Mouse (Mus musculus) limb, embryonic 14.5 days (tissue): ENCODE measurements at regions not wholly inside any gene's neighbourhood (a gene's known extent, or its start where the extent isn't known, plus 50 kb on each side); places are given as distances from the start of the nearest gene placed in this dataset.

Experiments
- ATAC-seq: fragments of 200-750 bp; cut with Nextera tagmentation; 2 replicates; pipeline ENCODE4 v1.8.0; 2017; ENCODE audit warnings: low read depth, moderate number of reproducible peaks, moderate TSS enrichment; ENCODE audit not compliant: low FRiP score
- DNase-seq: peaks from one replicate; pipeline ENCODE4 v3.0.0-alpha.2; 2015; ENCODE audit warnings: low spot score
- H3K27ac ChIP-seq: fragments of 300-500 bp; sonication (generic); replicated peaks from 2 replicates; pipeline ENCODE4 v1.5.1; 2014; ENCODE audit warnings: low read depth, mild to moderate bottlenecking, low read length, moderate library complexity, mixed read lengths
- H3K27me3 ChIP-seq: fragments of 300-500 bp; sonication (generic); 2 replicates; pipeline ENCODE4 v1.6.1; 2014; ENCODE audit warnings: low read length, mixed read lengths; ENCODE audit not compliant: control insufficient read depth, insufficient read depth
- H3K36me3 ChIP-seq: fragments of 300-500 bp; sonication (generic); 2 replicates; pipeline ENCODE4 v1.6.1; 2014; ENCODE audit warnings: mild to moderate bottlenecking, low read length, moderate library complexity, mixed read lengths; ENCODE audit not compliant: control insufficient read depth, insufficient read depth
- H3K4me1 ChIP-seq: fragments of 300-500 bp; sonication (generic); 2 replicates; pipeline ENCODE4 v1.6.1; 2014; ENCODE audit warnings: antibody characterized with exemption, low read length, mixed read lengths; ENCODE audit not compliant: control insufficient read depth, insufficient read depth
- H3K4me2 ChIP-seq: fragments of 300-500 bp; sonication (generic); replicated peaks from 2 replicates; pipeline ENCODE4 v1.6.1; 2014; ENCODE audit warnings: low read depth, mild to moderate bottlenecking, low read length, moderate library complexity; ENCODE audit not compliant: severe bottlenecking
- H3K4me3 ChIP-seq: fragments of 300-500 bp; sonication (generic); replicated peaks from 2 replicates; pipeline ENCODE4 v1.5.1; 2014; ENCODE audit warnings: low read length
- H3K9ac ChIP-seq: fragments of 300-500 bp; sonication (generic); 2 replicates; pipeline ENCODE4 v1.6.1; 2014; ENCODE audit warnings: mild to moderate bottlenecking, low read depth, low read length, moderate library complexity; ENCODE audit not compliant: severe bottlenecking
- H3K9me3 ChIP-seq: fragments of 300-500 bp; sonication (generic); 2 replicates; pipeline ENCODE4 v1.6.1; 2016; ENCODE audit warnings: low read length; ENCODE audit not compliant: control insufficient read depth
- POLR2A ChIP-seq: fragments of 200-500 bp; IDR thresholded peaks from 2 replicates; pipeline ENCODE4 v1.8.0; 2012; ENCODE audit warnings: inconsistent platforms, mild to moderate bottlenecking, moderate library complexity, borderline replicate concordance; ENCODE audit not compliant: insufficient read depth, insufficient read length; ENCODE audit errors: extremely low read depth
- WGBS: fragments of 180-500 bp; shearing (Covaris S2); extraction: QIAGEN DNeasy Blood & Tissue Kit; methylation state at CpG from one replicate; pipeline ENCODE4 v1.1.7; 2014; 5-methylcytosine and 5-hydroxymethylcytosine counted together

- H3K27ac ChIP-seq = no peak overlapping the region
- no peak for TF ChIP-seq POLR2A
- H3K9ac ChIP-seq = no peak overlapping the region
- H3K4me3 ChIP-seq = no peak overlapping the region
- no peaks in the 10 kb centered on the region for H3K4me1 ChIP-seq
- H3K9me3 ChIP-seq = no peaks in the 10 kb centered on the region
- H3K27me3 ChIP-seq = no peaks in the 10 kb centered on the region
- 66% methylated on average over 7 of the region's 7 CpGs for WGBS
- H3K4me2 ChIP-seq = no peak overlapping the region
- DNase-seq (no peak), ATAC-seq (no peak)
- no peaks in the 10 kb centered on the region for H3K36me3 ChIP-seq
Measured at GRCm38 (mm10) chr13:101190249-101190830, 357.1 kb upstream of the Slc30a5 start.

DNA sequence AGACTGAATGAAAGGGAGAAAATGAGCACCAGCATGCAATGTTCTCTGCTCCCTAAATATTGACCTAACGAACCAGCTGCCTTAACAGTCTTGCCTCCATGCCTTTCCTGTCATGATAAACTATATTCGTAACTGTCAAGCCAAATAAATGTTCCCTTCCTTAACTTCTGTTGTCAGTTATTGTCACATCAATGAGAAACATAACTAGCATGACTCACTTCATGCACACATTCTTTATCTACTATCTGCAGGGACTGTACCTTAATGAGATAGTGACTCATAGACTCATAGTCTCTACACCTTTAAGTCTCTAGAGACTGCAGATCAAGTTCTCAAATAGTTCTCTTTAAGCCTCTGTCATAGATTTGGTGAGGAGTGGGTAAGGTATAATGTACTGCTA, 349.2 kb upstream of the Slc30a5 start:
- Histone ChIP-seq H3K4me2 (no peak overlapping the region), H3K36me3 (no peaks in the 10 kb centered on the region), H3K27me3 (no peaks in the 10 kb centered on the region), H3K9ac (no peak overlapping the region), H3K27ac (no peak overlapping the region), H3K9me3 (no peaks in the 10 kb centered on the region), H3K4me3 (no peak overlapping the region), H3K4me1 (no peaks in the 10 kb centered on the region)
- TF ChIP-seq POLR2A = no peak
- no peak for ATAC-seq
- 88% methylated on average over 2 of the region's 2 CpGs for WGBS
- no peak for DNase-seq

GRCm38 (mm10) chr13:101175017-101175689, 341.9 kb upstream of the Slc30a5 start:
- Histone ChIP-seq H3K9me3 (no peaks in the 10 kb centered on the region), H3K4me2 (no peak overlapping the region), H3K4me1 (no peaks in the 10 kb centered on the region), H3K27ac (no peak overlapping the region), H3K9ac (no peak overlapping the region), H3K36me3 (no peaks in the 10 kb centered on the region), H3K4me3 (no peak overlapping the region), H3K27me3 (no peaks in the 10 kb centered on the region)
- DNase-seq (no peak), ATAC-seq (no peak)
- TF ChIP-seq POLR2A = no peak
- 70% methylated on average over 8 of the region's 8 CpGs for WGBS

GRCm38 (mm10) chr13:101161768-101162167, 328.5 kb upstream of the Slc30a5 start:
- Histone ChIP-seq H3K9ac (no peak overlapping the region), H3K27ac (no peak overlapping the region), H3K4me1 (no peaks in the 10 kb centered on the region; the same call in 1 of the 2 replicates), H3K27me3 (no peaks in the 10 kb centered on the region), H3K4me2 (no peak overlapping the region), H3K4me3 (no peak overlapping the region), H3K9me3 (no peaks in the 10 kb centered on the region), H3K36me3 (no peaks in the 10 kb centered on the region)
- TF ChIP-seq POLR2A = no peak
- DNase-seq (no peak), ATAC-seq (no peak)
- 53% methylated on average over 2 of the region's 2 CpGs for WGBS

- Histone ChIP-seq H3K9ac (no peak overlapping the region), H3K4me3 (no peak overlapping the region)
- WGBS = 62% methylated on average over 3 of the region's 3 CpGs
Measured at GRCm38 (mm10) chr13:101159878-101160277, 326.7 kb upstream of the Slc30a5 start.

More at GRCm38 (mm10) chr13:101159878-101160277, 326.7 kb upstream of the Slc30a5 start:
- Histone ChIP-seq H3K27me3 (no peaks in the 10 kb centered on the region), H3K4me1 (no peaks in the 10 kb centered on the region; the same call in 1 of the 2 replicates), H3K27ac (no peak overlapping the region), H3K4me2 (no peak overlapping the region), H3K36me3 (no peaks in the 10 kb centered on the region), H3K9me3 (no peaks in the 10 kb centered on the region)
- ATAC-seq (no peak), DNase-seq (no peak)
- no peak for TF ChIP-seq POLR2A
